Mouse (Mus musculus): ENCODE results near the gene Polr2c.
"Not testable (repeated sequence)": the region's sequence is repeated elsewhere in the genome, so short reads cannot be mapped to it uniquely, and the experiment has no call there.

Polr2c gene

DNA sequence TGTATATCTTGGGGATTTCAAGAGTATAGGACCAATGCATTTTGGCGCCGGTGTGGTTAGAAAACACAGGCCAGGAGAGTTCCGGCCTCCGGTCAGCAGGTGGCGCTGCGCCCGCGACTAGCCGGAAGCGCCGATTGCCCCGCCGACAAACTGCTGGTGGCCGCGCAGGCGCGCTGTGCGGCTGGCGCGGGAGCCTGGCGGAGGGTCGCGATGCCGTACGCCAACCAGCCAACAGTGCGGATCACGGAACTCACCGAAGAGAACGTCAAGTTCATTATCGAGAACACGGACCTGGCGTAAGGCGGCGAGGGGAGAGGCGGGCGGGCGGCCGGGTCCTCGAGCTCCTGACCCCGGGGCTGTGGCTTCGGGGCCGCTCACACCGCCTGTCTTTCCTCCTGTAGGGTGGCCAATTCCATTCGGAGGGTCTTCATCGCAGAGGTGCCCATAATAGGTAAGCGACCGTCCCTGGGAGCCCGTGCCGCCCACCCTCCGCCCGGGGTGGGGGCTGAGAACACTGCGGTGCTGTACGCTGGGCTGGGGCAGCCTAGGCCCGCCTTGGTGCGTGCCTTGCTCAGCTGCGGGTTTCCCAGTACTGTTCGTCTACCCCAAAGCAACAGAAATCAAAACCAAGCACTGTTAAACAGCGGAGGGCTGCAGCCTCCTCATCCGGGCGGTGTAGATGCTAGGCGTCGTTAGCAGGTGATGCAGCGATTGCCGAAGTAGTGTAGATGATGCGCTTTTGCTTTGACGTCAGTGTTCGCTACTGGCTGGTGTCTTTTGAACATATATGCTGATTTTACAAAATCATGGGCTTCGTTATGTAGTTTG lies at the start of gene Polr2c:
TSS of gene Polr2c (plus strand) at position 105 of the 828 bp plus-strand sequence.
- DNase-seq (ENCODE audit: low spot score in 2 of 2), result peak; percentile 83 to 84

DNA sequence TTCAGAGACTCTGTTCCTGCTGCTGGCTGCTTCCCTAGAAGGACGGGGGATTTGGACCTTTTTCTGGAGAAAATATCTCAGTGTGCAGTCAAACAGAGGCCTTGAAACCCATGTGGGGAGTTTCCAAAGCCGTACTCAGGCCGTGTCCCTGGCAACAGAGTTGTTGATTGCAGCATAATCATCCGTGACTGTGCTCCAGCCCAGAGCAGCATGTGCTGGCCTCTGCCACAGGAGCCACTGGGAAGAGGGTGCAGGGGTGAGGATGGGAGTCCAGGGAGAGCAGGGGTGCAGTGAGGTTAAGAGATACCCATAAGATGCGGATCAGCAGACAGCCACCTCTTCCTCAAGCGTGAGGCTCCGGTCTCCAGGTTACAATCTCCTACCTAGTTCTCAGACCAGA lies 49.7 kb upstream of the Polr2c start:
- DNase-seq (ENCODE audit: low spot score in 2 of 2), result no peak

DNA sequence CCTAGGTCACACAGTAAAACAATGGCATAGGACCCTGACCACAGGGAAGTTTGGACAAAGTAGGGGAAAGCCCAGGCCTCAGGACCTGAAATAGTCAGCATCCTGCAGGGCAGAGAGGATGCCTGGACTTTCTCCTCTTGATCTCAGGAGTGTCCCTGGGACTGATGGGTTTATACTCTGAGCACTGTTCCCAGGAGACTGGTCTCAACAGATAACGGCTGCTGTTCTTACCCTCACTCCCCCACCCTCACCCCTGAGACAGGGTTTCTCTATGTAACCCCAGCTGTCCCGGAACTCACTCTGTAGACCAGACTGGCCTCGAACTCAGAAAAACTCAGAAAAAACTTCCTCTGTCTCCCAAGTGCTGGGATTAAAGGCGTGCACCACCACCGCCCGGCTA lies 48.9 kb upstream of the Polr2c start:
- DNase-seq (ENCODE audit: low spot score in 2 of 2), result no peak

DNA sequence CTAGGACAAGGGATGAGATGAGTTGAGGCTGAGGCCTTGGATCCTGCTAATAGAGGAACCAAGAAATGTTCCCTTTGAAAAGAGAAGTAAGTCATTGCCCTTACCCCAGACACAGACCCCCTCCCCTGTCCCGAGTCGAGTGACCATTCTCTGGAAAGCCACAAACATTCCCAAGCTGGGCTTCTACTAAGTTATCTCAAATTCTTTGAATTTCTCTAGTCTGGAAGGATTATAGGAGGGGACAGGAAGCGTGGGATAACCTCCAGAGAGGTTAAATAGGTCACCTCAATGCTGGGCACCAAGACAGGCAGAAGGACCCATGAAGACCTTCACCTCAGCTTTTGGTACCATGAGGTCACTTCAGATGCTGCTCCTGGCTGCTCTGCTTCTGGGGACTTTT lies 47.1 kb upstream of the Polr2c start, which contains the start of gene Ccl17:
TSS of gene Ccl17 (plus strand) at position 301 of the 400 bp plus-strand sequence.
- no peak for DNase-seq (ENCODE audit: low spot score in 2 of 2)

DNA sequence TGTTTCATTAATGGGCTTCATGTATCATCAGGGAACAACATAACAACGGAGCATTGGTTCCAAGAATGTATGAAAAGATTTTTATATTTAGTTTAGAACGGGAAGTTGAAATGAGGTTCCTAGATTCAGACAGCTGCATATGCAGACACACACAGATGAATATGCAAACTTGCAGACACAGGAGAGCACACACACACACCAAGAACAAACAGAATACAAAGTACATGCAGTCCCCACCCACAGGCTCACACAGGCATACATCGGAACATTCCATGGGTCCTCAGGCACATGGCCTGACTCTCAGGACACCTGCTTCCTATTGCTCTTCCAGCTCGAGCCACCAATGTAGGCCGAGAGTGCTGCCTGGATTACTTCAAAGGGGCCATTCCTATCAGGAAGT lies 46.4 kb upstream of the Polr2c start:
- DNase-seq (ENCODE audit: low spot score in 2 of 2), result no peak

DNA sequence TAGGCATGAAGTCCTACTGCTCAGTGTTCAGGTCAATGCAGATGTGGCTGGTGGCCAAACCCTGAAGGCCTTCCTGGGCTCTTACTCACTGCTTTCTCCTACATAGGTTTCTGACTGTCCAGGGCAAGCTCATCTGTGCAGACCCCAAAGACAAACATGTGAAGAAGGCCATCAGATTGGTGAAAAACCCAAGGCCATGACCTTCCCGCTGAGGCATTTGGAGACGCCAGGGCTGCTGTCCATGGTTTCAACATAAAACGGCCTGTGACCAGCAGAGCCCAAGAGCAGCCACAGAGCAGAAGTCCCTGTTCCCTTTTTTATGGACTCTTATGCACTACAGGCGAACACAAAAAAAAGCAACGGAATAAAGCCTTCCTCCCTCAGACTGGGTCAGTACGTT lies 45.6 kb upstream of the Polr2c start:
- no peak for DNase-seq (ENCODE audit: low spot score in 2 of 2)

DNA sequence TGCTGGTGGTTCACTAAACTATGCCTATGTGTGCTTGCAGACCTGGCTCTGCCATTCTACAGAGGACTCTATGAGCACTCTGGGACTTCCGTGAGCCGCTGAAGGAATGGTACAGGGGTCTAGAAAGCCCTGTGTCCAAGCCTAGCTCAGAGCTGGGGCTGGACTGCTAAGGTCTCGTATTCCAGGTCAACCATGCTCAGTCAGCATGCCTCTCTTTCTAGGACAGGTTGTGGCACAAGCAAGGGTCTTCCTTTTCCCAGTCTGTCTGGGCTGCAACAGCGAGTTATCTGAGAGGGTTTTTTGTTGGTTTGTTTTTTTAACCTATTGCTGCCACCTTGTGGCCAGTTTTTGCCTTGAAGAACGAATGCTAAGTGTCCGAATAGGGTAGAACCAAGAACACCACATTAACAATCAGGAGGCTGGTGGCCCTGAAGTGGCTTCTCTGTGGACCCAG lies 44.6 kb upstream of the Polr2c start:
- peak; percentile 83 to 86 for DNase-seq (ENCODE audit: low spot score in 2 of 2)

DNA sequence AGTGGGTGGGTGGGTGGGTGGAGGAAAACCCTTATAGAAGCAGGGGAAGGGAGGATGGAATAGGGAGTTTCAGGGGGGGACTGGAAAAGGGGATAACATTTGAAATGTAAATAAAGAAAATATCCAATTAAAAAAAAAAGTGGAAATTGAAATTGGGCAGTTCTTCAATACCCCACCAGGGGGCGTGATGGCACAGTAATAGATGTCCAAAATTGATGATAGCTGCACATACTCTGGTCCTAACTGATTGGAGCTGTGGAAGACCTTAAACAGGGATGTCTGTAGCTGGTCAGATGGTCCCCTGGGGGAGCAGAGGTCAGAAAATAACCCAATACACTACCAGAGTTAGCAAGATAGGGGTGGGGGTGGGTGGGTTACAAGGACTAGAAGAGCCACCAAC lies 42.7 kb upstream of the Polr2c start:
- no peak for DNase-seq (ENCODE audit: low spot score in 2 of 2)

DNA sequence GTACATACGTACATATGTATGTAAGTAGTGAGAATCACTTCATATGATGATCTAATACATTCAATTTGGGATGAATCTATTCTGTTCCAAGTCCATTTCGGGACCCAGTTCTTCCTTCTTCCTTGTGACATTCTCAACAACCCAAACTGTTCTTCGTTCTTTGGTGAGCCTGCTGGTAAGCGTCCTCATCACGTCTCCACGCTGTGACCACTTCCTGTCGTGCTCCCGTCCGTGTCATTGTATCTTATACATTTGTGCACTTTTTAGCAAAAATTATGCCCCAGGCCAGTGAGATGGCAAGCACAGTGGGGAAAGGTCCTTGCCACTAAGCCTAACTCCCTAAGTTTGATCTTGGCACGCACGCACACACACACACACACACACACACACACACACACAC lies 39.3 kb upstream of the Polr2c start:
- DNase-seq (ENCODE audit: low spot score in 2 of 2), result no peak

DNA sequence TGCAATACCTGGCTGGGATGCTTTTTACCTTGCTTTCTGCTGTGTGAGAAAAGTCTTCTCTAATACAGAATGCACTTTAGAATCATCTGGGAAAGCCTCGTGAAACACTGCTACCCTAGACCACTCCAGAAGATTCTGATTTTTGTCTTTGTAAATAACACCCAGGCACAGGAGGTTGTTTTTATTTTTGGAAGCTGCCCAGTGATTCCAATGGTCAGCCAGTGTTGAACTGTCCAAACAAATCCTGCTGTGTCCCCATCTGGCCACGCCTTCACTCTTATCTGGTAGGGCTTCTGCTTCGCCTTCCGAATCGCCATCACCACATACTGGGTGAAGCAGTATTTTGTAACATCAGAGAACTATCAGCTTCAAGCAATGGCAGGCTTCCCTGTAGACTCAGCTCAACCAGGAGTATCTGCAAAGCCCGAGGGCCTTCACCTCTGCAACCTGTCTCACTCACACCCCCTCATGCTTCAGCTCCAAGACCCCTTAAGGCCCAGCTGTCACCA lies 37.5 kb upstream of the Polr2c start:
- DNase-seq (ENCODE audit: low spot score in 2 of 2), result no peak

DNA sequence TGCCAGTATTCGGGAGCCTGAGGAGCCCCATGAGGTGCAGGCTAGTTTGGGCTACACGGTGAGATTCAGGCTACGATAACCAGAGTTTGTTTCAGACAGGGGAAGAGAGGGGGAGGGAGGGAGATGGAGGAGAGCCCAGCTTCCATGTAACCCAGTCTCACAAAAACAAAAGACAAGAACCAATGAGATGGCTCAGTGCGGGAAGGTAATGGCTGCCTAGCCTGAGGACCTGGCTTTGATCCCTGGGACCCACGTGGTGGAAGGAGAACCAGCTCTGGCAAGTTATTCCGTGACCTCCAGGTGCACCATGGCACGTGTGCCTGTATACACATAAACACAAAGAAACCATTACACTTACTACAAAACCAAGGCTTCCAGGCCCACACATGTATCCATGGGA lies 36.7 kb upstream of the Polr2c start:
- no peak for DNase-seq (ENCODE audit: low spot score in 2 of 2)

DNA sequence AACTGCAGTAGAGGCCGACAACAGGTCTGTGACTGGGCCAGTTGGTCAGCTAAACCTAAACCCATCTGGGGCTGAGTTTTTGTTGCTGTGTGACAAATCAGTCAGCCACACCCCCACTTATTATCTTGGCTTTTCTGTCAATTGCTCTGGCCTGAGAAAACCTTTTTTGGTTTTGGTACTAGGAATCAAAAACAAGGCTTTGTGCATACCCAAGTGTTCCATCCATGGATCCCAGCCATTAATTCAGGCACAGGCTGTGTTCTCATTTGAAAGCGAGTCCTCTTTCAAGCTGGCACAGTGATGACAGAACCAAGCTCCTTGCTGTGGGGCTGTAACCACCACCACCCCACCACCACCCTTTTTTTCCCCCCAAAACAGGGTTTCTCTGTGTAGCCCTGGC lies 35.9 kb upstream of the Polr2c start:
- DNase-seq (ENCODE audit: low spot score in 2 of 2), result no peak

DNA sequence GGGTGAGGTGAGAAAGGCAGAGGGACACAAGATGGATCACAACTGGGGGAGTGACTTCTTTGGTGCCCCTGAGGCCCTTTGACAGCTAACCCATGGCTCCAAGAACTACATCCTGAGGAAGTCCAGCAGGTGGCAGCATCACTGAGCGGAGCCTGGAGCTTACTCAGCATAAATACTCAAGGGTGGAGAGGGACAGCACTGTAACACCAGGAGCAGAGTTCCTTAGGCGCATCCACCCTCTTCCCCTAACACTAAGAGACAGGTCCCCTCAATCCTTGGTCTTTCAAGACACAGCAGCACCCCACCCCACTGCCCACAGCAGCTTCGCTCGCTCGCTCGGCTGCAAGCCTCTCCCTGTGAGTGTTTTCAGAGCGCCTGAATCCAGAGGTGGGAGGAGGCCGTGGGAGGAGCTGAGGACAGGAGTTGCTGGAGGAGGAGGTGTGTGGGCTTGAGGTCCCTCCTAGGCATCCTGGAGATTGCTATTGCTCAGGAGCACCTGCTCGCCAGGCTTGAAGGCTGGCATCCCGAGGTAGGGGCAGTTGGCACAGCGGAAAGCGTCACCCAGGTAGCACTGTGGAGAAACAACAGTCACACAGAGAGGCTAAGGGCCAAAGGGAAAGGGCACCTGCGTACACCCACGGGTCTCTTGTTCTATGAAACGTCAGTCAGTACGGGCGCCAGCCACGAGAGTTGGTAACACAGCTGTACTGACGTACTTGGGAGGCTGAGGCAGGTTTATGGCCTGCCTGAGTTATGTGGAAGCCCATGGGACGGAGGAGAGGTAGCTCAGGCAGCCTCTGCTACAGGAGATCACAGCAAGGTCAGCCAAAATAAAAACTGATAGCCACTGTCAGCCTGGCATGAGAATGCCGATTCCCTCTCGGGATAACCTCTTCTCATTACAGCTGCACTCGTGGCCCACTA lies 34.4 kb upstream of the Polr2c start:
- DNase-seq (ENCODE audit: low spot score in 2 of 2), result no peak

DNA sequence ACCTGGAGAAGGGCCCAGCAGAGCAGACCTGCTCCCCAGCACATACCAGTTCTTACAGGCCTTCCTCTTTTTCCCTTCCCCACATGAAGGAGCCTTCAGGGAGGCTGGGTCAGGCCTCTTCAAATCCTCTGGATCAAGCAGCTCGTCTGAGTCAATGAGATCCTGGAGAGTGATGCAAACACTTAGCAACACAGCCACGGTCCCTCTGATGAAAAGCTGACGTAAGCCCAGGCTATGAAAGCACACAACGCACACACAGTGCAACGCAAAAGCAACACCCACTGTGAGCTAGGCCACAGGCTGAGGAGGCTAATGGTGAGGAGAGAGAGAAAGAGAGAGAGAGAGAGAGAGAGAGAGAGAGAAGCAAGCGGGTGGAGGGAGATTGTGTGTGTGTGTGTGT lies 32.1 kb upstream of the Polr2c start:
- no peak for DNase-seq (ENCODE audit: low spot score in 2 of 2)

DNA sequence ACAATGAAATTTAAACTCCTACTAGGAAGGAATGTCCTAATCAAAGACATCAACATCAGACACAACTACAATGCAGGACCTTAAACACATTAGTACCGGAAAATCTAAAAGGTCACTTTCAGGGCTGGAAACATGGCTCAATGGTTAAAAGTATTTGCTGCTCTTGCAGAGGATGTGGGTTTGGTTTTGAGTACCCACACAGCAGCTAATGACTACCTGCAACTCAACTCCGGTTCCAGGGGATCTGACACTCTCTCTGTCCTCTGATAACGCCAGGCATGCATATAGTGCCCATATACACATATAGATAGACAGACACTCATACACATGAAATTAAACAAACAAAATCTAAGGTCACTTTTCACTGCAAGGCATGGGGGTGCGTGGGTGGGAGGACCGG lies 31.0 kb upstream of the Polr2c start:
- DNase-seq (ENCODE audit: low spot score in 2 of 2), result no peak

DNA sequence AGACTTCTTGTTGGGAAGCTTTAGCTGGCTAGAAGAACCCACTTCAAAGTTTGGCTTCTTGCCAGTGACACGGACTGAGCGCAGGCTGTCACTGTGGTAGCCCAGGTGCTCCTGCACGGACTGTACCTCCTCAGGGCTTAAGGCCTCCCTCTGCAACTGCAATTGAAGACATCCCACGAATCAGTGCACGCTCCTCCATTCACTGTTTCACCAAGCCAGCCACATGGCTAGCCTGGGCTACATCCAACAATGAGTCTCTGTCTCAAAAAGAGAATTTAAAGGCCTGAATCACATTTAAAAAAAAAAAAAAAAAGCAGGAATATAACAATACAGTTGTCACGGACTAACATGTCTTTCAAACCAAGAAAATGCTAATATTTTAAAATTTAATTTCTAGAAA lies 29.0 kb upstream of the Polr2c start:
- DNase-seq (ENCODE audit: low spot score in 2 of 2), result no peak

DNA sequence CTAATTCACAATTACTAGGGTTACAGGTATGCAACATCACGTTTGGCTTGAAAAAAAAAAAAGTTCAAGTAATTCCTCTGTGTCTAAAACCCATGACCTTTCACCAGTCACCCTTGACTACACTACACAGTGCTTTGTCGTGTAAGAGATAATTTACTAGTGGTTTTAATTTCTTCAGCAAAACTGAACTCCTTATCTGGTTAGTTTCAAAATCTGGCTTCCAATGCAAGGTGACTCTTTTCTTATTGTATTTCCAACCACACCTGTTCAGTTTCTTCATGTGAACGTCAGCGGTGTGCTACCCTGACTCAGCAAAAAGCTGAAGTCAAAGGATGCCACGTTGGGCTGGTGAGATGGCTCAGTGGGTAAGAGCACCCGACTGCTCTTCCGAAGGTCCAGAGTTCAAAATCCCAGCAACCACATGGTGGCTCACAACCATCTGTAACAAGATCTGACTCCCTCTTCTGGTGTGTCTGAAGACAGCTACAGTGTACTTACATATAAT lies 23.3 kb upstream of the Polr2c start:
- DNase-seq (ENCODE audit: low spot score in 2 of 2), result not testable (repeated sequence)

DNA sequence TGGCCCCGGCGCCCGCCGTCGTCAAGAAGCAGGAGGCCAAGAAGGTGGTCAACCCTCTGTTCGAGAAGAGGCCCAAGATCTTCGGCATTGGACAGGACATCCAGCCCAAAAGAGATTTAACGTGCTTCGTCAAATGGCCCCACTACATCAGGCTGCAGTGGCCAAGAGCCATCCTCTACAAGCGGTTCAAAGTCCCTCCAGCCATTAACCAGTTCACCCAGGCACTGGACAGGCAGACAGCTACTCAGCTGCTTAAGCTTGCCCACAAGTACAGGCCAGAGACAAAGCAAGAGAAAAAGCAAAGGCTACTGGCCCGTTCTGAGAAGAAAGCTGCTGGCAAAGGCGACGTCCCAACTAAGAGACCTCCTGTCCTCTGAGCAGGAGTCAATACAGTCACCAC lies 21.5 kb upstream of the Polr2c start:
- DNase-seq (ENCODE audit: low spot score in 2 of 2), result not testable (repeated sequence)

DNA sequence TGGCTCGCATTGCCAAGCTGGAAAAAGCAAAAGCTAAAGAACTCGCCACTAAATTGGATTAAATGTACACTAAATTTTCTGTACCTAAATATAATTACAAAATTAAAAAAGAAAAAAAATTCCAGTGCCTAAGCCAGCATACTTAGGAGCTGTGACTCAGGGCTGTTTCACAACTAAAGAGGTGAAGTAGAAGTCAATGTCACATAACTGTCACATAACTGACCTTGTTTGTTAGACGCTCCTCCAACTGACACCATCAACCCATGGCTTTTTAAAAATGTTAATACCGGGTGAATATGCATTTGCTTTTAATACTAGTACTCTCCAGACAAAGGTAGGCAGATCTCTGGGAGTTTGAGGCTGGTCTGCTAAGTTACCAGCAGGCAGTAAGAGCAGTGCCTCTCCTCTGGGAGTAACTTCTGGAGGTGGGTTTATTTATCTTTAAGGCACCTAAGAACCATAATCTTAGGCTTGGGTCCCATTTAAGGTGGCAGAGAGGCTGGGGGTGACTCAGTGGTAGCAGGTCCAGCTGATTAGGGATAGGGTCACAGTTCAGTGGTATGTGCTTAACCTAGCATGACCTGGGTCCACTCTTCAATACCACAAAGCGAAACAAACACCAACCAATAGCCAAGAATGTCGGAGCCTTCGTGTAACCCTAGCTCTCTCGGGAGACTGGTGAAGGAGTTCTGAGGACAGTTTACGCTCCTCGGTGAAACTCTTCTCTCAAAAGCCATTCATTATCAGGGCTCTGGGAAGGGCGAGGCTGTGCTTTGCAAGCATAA lies 20.6 kb upstream of the Polr2c start:
- no peak for DNase-seq (ENCODE audit: low spot score in 2 of 2)

DNA sequence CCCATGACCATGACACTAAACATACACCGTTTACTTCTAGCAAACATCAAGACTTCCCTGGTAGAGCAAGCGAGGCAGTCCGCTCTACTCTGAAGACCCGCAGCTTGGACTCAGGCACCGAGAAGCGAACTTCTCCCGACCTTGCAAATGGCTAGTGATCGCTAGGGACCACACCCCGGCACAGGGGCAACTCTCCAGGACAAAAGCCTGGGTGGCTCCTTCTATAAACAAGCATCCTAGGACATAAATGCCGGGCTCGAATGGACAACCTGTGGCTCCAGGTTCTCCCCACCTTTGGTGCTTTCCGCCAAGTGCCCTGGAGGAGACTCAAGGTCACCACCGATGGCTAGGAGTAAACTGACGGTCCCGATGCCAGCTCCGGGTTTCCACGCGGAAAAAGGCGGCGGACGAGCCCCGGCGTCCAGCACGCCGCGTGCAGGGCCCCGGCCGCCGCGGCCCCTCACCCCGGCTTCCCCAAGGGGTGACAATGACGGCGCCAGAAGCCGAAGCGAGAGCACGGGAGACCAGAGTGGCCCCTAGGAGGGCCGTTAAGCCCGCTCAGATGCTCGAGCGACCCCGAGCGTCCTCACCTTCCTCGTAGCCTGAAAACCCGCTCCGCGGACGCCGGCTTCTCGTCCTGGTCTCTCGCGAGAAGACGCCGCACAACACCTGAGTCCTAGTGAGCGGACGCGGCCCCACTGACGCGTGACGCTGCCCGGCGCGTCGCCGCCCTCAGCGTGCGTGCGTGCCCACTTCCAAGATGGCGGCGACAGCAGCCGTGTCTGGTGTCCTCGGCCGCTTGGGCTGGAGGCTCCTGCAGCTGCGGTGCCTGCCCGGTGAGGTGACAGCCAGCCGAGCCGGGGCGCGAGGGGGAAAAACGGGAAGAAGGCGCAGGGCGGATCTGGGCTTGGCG lies 19.3 kb upstream of the Polr2c start, which contains the start of the genes Coq9 and Ciapin1:
TSS of gene Coq9 (plus strand) at position 660 of the 913 bp plus-strand sequence.
TSS of gene Ciapin1 (minus strand) at position 697 of the 913 bp plus-strand sequence.
- peak; percentile 94 to 95 for DNase-seq (ENCODE audit: low spot score in 2 of 2)
